Mouse (Mus musculus) liver, embryonic 12.5 days (tissue): ENCODE measurements at regions not wholly inside any gene's neighbourhood (a gene's known extent, or its start where the extent isn't known, plus 50 kb on each side); places are given as distances from the start of the nearest gene placed in this dataset. TPM values are rescaled to one million over a fixed set of nuclear protein-coding genes. Genes with fewer than 3 reads are reported as not detected.

ENCODE experiments used
- ATAC-seq: fragments of 200-750 bp; cut with Nextera tagmentation; 2 replicates; pipeline ENCODE4 v1.8.0; 2017; ENCODE audit warnings: moderate number of reproducible peaks, mild to moderate bottlenecking, moderate library complexity
- H3K27ac ChIP-seq: fragments of 300-500 bp; sonication (generic); 2 replicates; pipeline ENCODE4 v1.5.1; 2016; ENCODE audit warnings: mild to moderate bottlenecking
- H3K27me3 ChIP-seq: fragments of 300-500 bp; sonication (generic); replicated peaks from 2 replicates; pipeline ENCODE4 v1.6.1; 2016; ENCODE audit warnings: mild to moderate bottlenecking, moderate library complexity
- H3K36me3 ChIP-seq: fragments of 300-500 bp; sonication (generic); 2 replicates; pipeline ENCODE4 v1.6.1; 2016; ENCODE audit warnings: mild to moderate bottlenecking, moderate library complexity
- H3K4me1 ChIP-seq: fragments of 300-500 bp; sonication (generic); 2 replicates; pipeline ENCODE4 v1.6.1; 2016
- H3K4me2 ChIP-seq: fragments of 300-500 bp; sonication (generic); 2 replicates; pipeline ENCODE4 v1.6.1; 2016; ENCODE audit warnings: mild to moderate bottlenecking, moderate library complexity
- H3K4me3 ChIP-seq: fragments of 300-500 bp; sonication (generic); 2 replicates; pipeline ENCODE4 v1.5.1; 2016; ENCODE audit warnings: mild to moderate bottlenecking, moderate library complexity
- H3K9ac ChIP-seq: fragments of 300-500 bp; sonication (generic); 2 replicates; pipeline ENCODE4 v1.6.1; 2016; ENCODE audit warnings: mild to moderate bottlenecking, moderate library complexity
- H3K9me3 ChIP-seq: fragments of 300-500 bp; sonication (generic); replicated peaks from 2 replicates; pipeline ENCODE4 v1.6.1; 2016; ENCODE audit warnings: mild to moderate bottlenecking, moderate library complexity
- WGBS: fragments of 180-500 bp; shearing (Covaris S2); methylation state at CpG from one replicate; pipeline ENCODE4 v1.1.7; 2016; ENCODE audit not compliant: insufficient replicate concordance; 5-methylcytosine and 5-hydroxymethylcytosine counted together
- microRNA-seq: library from miRNA; unstranded; fragments of <30 nt; microRNA quantifications from one replicate; pipeline ENCODE4, GENCODE M21; 2017

DNA sequence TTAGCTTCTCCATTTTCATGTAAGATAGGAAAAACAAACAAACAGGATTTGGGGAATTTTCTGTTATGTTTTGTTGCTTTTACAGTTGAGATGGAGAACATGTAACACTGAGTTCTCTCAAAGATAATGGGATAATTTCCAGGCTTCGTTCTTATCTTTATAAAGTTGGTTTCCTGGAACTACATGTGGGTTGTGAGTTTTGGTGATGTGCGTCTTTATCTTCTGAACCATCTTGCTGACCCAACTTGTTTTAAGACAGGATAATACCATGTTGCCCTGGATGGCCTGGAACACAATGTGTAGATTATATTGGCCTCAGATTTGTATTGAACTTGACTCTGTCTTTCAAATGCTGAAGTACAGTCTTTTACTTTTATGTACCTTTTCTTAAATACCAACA lies 1394.0 kb downstream of the Zpld1 start:
- Histone ChIP-seq H3K36me3 (no peaks in the 10 kb centered on the region), H3K4me3 (no peak overlapping the region), H3K9ac (no peak overlapping the region), H3K27ac (no peak overlapping the region), H3K27me3 (no peaks in the 10 kb centered on the region), H3K9me3 (no peaks in the 10 kb centered on the region), H3K4me2 (no peak overlapping the region), H3K4me1 (no peaks in the 10 kb centered on the region)
- ATAC-seq: peak; percentile 79
- WGBS: 18% methylated on average over 2 of the region's 2 CpGs

DNA sequence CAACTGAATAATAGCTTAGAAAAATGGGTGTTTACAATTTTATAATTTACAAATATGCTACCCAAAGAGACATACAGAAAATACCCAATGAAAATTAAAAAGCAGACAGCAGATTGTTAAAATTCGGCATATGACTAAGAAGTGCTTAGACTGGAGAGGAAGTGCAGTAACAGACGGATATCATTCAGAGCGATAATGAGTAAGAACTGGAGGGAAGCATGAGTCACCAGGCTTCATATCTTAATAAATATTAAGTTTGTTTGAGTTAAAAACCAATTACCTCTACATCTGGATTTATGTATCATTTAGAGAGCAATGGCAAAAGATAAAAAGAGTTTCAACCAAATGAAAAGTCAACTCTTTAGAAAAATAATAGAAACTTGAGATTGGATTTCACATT lies 1413.5 kb upstream of the Alcam start:
- WGBS: 65% methylated on average over 3 of the region's 3 CpGs
- H3K4me3 ChIP-seq: no peak overlapping the region
- no peak for ATAC-seq

DNA sequence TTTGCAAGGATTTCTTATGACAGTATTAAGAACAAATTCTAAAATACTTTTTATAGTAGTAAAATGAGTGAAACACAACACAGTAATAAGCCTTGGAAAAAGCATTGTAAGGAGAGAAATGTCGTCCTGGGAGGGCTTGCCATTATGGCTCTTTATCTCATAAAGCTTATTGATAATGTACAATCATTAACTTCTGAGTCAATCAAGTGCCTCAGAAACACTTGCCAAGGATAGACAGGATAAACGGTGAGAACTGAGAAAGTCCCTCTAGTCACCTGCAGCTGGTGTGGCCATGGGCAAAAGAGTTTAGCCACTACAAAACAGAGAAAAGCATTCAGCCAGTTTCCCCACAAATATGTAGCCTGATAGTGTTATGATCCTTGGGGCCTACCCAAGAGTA lies 1386.8 kb upstream of the Alcam start:
- WGBS: 60% methylated on average over 2 of the region's 2 CpGs
- Histone ChIP-seq H3K27ac (no peak overlapping the region), H3K9ac (no peak overlapping the region), H3K4me3 (no peak overlapping the region), H3K27me3 (no peaks in the 10 kb centered on the region), H3K9me3 (no peaks in the 10 kb centered on the region), H3K4me2 (no peak overlapping the region), H3K4me1 (no peaks in the 10 kb centered on the region), H3K36me3 (no peaks in the 10 kb centered on the region)
- no peak for ATAC-seq

More for the DNA sequence above, 1413.5 kb upstream of the Alcam start:
- H3K27ac ChIP-seq: no peak overlapping the region
- H3K4me2 ChIP-seq: no peak overlapping the region
- H3K36me3 ChIP-seq: no peaks in the 10 kb centered on the region
- no peaks in the 10 kb centered on the region for H3K4me1 ChIP-seq
- H3K9ac ChIP-seq: no peak overlapping the region
- no peaks in the 10 kb centered on the region for H3K9me3 ChIP-seq
- no peaks in the 10 kb centered on the region for H3K27me3 ChIP-seq

Small RNA genes in the stretch of these regions (microRNA-seq; reads per million reads assigned to microRNA genes)
- not detected for gene Gm25041
